ENCODE assay signal across 18 mouse cellular contexts in the genomic region with DNA sequence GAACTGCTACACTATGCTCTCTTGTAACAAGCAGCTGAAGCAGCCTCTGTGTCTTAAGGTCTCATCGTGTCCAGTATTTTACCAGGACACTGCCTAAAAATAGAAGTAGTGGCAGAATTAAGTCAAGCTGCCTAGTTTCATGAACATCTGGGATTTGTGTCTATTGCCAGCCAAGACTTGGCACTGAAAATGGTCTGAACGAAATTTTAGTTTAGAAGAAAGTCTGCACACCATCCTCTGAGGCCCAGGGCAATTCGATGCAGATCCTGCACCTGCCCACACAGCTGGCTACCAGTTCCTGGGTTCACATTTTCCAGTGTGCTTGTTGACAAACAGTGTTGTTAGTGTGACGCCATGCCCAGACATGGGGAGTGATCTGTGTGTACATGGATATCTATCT.
DNase-seq lines count a peak whose midpoint lies in the region; ATAC-seq and TF ChIP-seq lines count a peak whose summit lies in the region.
"Had no signal": no experiment of that assay in that cellular context is flagged by ENCODE, and none has a peak within 500 bp of the region (broad histone marks: within the 10 kb centered on the region; RNA-seq: fewer than 3 reads in every experiment).

No protein-coding gene starts in this region.

- H3K9me3 ChIP-seq in forebrain, postnatal 0 days (ENCODE audit: low read length), result no peaks in the 10 kb centered on the region
- no peaks in the 10 kb centered on the region for H3K9me3 ChIP-seq in forebrain, embryonic 10.5 days
- H3K9me3 ChIP-seq in hindbrain, embryonic 14.5 days (ENCODE audit: control insufficient read depth, low read length), result no peaks in the 10 kb centered on the region
- H3K9me3 ChIP-seq: heart, embryonic 10.5 days had no signal

- no peak overlapping the region for H3K9ac ChIP-seq in forebrain, postnatal 0 days
- H3K9ac ChIP-seq in hindbrain, embryonic 14.5 days, result no peak overlapping the region

- 37% methylated on average over 4 of the region's 4 CpGs for WGBS in forebrain, postnatal 0 days
- 86% methylated on average over 4 of the region's 4 CpGs for WGBS in forebrain, embryonic 10.5 days
- 64% methylated on average over 4 of the region's 4 CpGs for WGBS in hindbrain, embryonic 14.5 days

- peak overlapping the region; percentile 35; the same call in 1 of the 2 replicates for H3K27ac ChIP-seq in forebrain, postnatal 0 days (ENCODE audit: low read depth, low read length)
- no peak overlapping the region for H3K27ac ChIP-seq in forebrain, embryonic 10.5 days
- H3K27ac ChIP-seq in hindbrain, embryonic 14.5 days, result peak overlapping the region; percentile 69
- H3K27ac ChIP-seq: heart, embryonic 10.5 days had no signal

- ATAC-seq in forebrain, postnatal 0 days, result peak; percentile 29; the same call in 1 of the 2 replicates
- ATAC-seq in hindbrain, embryonic 14.5 days (ENCODE audit: low FRiP score), result no peak; the same call in 1 of the 2 replicates
- ATAC-seq: inflammation-experienced regulatory T-cells, adult 6 months had no signal

- DNase-seq in forebrain, postnatal 0 days, result peak; percentile 22
- DNase-seq in forebrain, embryonic 10.5 days (ENCODE audit: extremely low spot score, low spot score), result no peak
- peak; percentile 6 for DNase-seq in lung, postnatal 10 days
- DNase-seq in lung, adult 18-20 months, result no peak
- DNase-seq in right cerebral cortex, adult 18-20 months, result peak; percentile 10
- no peak for DNase-seq in right cerebral cortex, adult 2 months (ENCODE audit: low spot score in 2 of 2)
- no peak for DNase-seq in hindbrain, embryonic 14.5 days (ENCODE audit: low spot score)
- DNase-seq in frontal cortex, postnatal 14 days (ENCODE audit: low spot score in 2 of 2), result no peak
- DNase-seq: adrenal gland, postnatal 14 days; B cell, adult 2 months; cerebellum, adult 2 months; kidney, adult 9 months; kidney, postnatal 4 days; lung, adult 2 months; spleen, adult 18-20 months; thymus, adult 18-20 months had no signal

- TF ChIP-seq CTCF in forebrain, postnatal 0 days (IDR thresholded peaks at IDR 0.05; ENCODE audit: low read depth), result no peak

- H3K4me2 ChIP-seq in forebrain, postnatal 0 days (ENCODE audit: low read depth), result no peak overlapping the region
- no peak overlapping the region for H3K4me2 ChIP-seq in hindbrain, embryonic 14.5 days (replicated peaks)

- no peak overlapping the region for H3K4me3 ChIP-seq in forebrain, postnatal 0 days (ENCODE audit: low read depth, low read length)
- H3K4me3 ChIP-seq in forebrain, embryonic 10.5 days, result no peak overlapping the region
- no peak overlapping the region for H3K4me3 ChIP-seq in hindbrain, embryonic 14.5 days (replicated peaks; ENCODE audit: low read length)
- H3K4me3 ChIP-seq: heart, embryonic 10.5 days had no signal

- no peaks in the 10 kb centered on the region for H3K36me3 ChIP-seq in forebrain, postnatal 0 days (ENCODE audit: insufficient read depth)
- H3K36me3 ChIP-seq in forebrain, embryonic 10.5 days (replicated peaks), result no peaks in the 10 kb centered on the region
- no peaks in the 10 kb centered on the region for H3K36me3 ChIP-seq in hindbrain, embryonic 14.5 days (replicated peaks; ENCODE audit: control insufficient read depth, insufficient read depth)
- H3K36me3 ChIP-seq: heart, embryonic 10.5 days had no signal

- H3K4me1 ChIP-seq in forebrain, postnatal 0 days (ENCODE audit: insufficient read depth), result no peaks in the 10 kb centered on the region
- peaks cover 8% of the 10 kb centered on the region for H3K4me1 ChIP-seq in forebrain, embryonic 10.5 days
- H3K4me1 ChIP-seq in hindbrain, embryonic 14.5 days (replicated peaks; ENCODE audit: control insufficient read depth, insufficient read depth, low read length), result peaks cover 14% of the 10 kb centered on the region
- H3K4me1 ChIP-seq: heart, embryonic 10.5 days had no signal

- no peaks in the 10 kb centered on the region for H3K27me3 ChIP-seq in forebrain, postnatal 0 days (ENCODE audit: insufficient read depth, low read length)
- no peaks in the 10 kb centered on the region for H3K27me3 ChIP-seq in forebrain, embryonic 10.5 days (ENCODE audit: poor library complexity, severe bottlenecking)
- no peaks in the 10 kb centered on the region for H3K27me3 ChIP-seq in hindbrain, embryonic 14.5 days (ENCODE audit: control insufficient read depth, insufficient read depth, low read length)

Comparison
In these comparisons a context has a peak if more than half of its experiments do, and no peak if none do; other contexts are left out.
1. DNase-seq: peak in forebrain, postnatal 0 days (single experiment), lung, postnatal 10 days (single experiment) and right cerebral cortex, adult 18-20 months (single experiment); none in forebrain, embryonic 10.5 days (single experiment), lung, adult 18-20 months (0 of 2), right cerebral cortex, adult 2 months (0 of 2), hindbrain, embryonic 14.5 days (single experiment) and frontal cortex, postnatal 14 days (0 of 2).